Mouse (Mus musculus) spleen, adult 12 weeks (tissue): ENCODE results near the gene Fgf12.

Experiments
- DNase-seq: peaks from one replicate; pipeline ENCODE4 v3.0.0; 2022; ENCODE audit warnings: low spot score

The Fgf12 gene

GRCm38 (mm10) chr16:28610940-28611339, 141.9 kb downstream of the Fgf12 start:
- no peak for DNase-seq

DNA sequence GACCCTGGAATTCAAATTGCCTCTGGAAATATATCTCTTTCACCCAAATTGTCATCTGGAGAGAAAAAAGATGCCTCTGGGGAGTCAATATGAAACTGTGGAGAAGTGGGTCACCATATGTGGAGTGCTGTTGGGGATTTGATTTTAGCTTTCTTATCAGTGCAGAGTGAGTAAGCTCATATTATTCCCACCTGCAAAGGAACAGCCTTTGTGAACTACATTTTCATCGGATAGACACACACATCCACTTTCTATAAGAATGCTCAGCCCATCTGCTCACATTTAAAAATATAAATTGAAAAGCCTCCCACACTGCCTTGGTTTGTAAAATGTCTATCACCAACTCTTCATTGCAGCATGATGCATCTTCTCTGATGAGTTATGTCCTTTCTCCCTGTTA, 149.7 kb downstream of the Fgf12 start:
- no peak for DNase-seq

GRCm38 (mm10) chr16:28601723-28602122, 151.1 kb downstream of the Fgf12 start:
- no peak for DNase-seq

- DNase-seq, result no peak
These were observed 156.8 kb downstream of the Fgf12 start for GRCm38 (mm10) chr16:28596112-28596511.

DNA sequence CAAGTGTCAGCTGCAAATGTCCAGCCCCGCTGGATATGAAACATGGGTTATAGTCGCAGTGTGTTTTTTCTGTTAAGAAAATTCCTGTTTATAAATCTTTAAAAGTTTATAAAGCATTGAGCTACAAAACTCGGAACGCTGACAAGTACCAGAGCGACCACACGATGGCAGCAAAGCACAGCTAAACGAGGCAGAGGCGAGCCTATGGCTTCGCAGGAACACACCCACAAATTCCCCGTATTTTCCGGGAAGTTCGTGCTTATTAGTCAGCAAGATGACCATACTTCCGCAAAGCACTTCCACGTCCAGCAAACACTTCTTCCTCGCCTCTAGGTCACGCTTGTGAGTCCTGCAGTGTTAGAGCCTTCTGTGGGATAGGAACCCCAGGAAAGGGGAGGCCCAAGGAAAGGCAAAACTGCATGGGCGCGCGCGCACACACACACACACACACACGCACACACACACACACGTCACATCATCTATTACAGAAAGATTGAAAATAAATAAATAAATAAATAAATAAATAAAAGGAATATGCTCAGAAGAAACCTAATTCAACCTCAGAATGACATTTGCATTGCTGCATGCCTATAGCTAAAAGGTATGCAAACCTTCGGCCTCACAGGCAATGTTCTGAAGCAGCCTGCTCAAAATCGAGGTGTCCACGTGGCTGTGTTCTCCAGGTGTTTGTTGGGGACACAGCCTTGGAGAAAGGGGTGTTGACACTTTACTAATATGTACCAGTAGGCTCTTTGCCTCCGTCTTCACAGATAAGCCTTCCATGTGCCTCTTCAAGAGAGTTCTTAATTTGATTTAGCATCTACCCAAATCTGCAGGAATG, 159.6 kb downstream of the Fgf12 start:
- DNase-seq, result no peak

GRCm38 (mm10) chr16:28592466-28592865, 160.4 kb downstream of the Fgf12 start:
- DNase-seq, result no peak

DNA sequence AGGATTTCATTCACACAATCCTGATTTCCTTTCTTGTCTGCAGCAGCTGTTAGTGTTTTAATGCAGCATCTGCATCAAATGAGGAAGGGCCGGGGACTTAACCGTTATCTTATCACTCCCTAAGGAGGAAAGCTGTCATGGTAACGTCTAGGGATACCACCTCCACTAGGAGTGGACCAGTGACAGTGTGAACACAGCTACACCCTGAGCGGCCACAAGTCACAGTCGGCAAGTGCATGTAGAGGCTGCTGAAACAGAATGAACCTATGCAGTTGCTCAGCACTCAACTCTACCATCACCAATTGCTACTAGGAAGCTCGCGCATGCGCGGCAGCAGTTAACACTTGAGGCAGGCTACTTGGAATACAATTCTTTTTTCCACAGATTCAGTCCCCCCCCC, 161.3 kb downstream of the Fgf12 start:
- no peak for DNase-seq

GRCm38 (mm10) chr16:28572212-28572611, 180.7 kb downstream of the Fgf12 start:
- DNase-seq, result no peak

DNA sequence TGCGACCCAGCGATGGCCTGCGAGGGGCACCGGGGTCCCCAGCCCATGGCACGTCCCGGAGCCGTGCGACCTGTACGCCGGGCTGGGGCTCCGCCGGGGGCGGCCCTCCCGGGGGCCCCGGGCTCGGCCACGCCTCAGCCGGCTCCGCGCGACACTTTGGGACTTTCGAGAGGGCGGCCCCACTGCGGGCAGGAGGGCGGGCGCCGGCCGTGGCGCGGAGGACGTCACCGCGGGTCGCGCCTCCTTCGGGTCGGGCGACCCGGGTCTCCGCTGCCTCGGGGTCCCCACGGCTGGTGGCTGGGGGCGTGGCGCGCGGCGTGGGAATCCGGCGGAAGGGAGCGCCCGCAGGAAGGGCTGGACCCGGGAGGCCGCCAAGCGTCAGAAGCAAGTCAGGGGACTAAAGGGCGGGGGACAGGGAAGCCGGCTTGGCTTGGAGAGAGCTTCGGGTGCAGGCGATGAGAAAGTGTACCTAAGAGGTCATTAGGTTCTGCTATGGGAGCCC, 188.1 kb downstream of the Fgf12 start:
- DNase-seq, result no peak

GRCm38 (mm10) chr16:28564075-28564715, 188.7 kb downstream of the Fgf12 start:
- no peak for DNase-seq

- DNase-seq, result no peak
These were observed 190.0 kb downstream of the Fgf12 start for GRCm38 (mm10) chr16:28562847-28563246.

GRCm38 (mm10) chr16:28555219-28555618, 197.6 kb downstream of the Fgf12 start:
- no peak for DNase-seq

GRCm38 (mm10) chr16:28539423-28539822, 213.4 kb downstream of the Fgf12 start:
- no peak for DNase-seq

DNA sequence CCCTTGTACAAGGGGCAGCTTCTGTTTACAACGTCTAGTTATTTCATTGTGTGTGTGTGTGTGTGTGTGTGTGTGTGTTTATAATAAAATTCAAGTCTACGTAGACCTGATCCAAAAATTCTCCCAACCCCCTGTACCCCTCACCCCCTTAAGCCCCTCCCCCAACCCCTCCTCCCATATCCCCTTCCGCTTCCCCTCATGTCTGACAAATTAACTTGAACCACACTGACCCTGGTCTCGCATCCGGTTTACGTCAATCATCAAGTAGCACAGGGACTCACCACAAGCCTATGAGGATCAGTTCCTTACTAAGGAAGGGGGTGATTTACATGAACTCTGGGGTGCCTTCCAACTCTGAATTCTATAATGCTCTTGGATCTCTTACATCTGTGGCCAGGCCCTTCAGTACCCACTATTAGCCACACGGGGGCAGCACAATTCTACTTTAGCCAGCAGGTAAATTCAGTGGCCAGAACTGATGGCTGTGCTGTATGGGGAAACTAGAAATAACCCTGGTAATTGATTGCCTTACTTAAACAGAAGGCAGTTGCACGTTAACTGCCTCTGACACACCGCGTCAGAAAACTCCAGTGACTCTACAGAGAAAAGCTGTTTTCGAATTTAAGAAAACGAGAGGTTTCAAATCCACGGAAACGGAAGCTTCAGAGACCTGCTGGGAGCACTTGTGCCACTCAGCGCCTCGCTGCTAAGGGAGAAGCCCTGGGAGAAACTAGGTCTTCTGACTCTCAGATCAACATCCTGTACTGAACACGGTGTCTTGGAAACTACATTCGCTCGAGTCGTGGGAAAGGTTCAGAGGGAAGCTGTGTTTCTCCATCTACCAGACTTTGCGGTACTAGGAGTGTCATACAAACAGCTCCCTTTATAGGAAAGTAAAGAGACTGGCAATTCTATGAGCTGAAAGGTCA, 235.0 kb downstream of the Fgf12 start:
- DNase-seq, result peak; percentile 3

GRCm38 (mm10) chr16:28512446-28512845, 240.4 kb downstream of the Fgf12 start:
- DNase-seq, result no peak

DNA sequence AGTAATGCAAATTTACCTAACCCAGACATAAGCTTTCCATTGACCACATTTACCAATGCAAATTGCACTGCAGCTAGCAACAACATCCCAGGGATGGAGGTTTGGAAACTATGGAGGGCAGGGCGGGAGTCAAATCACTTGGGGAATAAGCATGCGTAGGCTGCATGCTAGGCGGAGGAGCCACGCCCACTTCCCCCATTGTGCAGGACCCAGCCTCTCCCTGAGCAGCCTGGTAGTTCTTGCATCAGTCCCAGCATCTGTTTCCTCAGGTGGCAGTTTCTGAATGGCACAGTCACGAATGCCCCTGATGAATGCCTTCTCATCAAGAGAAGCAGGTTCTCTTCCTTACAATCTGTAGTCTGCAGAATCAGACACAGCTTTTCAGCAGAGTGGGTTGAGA, 241.5 kb downstream of the Fgf12 start:
- no peak for DNase-seq

- no peak for DNase-seq
These were observed 254.8 kb downstream of the Fgf12 start for GRCm38 (mm10) chr16:28497971-28498607.

DNA sequence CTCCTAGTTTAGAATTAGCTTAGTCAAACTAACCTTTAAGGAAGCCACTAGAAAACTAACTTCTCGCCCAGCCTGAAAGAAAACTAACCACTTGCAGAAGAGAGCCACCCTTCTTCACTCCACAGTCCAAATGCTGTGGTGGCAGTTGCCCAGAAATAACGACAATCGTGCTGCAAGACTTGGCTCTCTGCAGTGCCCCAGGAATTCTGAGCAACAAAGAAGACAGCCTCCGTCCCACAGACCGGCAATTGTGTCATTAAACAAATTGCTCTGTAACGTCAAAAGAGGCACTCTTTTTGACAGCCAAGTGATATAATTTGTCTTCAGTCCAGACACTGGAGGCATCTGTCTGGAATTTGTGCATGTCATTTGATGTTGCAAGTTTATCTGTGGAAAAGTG, 261.2 kb downstream of the Fgf12 start:
- DNase-seq, result no peak

- DNase-seq, result no peak
These were observed 262.4 kb downstream of the Fgf12 start for GRCm38 (mm10) chr16:28490515-28490914.

DNA sequence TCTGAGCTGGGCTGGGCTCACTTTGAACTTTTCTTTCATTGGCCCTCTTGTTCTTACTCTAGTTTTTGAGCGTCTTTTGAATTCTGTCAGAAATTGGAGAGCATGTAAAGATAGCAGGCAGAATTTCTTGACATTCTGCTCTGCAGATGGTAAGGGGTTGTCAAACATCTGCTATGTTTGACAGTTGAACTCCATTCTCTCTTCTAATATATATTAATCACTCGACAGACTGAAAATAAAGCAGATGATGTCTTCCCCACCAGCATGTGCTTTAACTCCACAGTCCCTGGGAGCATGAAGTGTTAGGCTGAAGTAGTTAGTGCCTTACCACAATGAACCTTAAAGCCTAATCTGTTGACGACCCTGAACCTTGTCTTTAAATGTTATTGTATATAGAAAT, 267.9 kb downstream of the Fgf12 start:
- no peak for DNase-seq

DNA sequence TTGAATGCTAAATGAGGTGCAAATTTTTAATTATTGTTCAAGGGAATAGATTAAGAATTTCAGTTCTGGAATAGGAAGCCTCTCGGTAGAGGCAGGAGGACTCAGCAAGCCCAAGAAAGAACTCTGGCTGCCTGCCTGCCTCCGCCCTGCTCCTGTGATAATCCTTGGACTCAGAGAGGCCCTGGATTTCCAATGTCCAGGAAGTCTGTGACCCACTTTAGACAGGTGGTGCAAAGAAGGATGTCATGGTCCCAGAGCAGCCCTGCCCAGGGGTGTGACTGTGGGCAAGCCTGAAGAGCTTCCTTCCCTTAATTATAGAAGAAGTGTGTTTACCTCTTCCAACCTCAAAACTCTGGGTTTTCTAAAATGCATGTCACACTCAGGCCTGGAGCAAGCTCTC, 273.8 kb downstream of the Fgf12 start:
- DNase-seq, result no peak

GRCm38 (mm10) chr16:28476651-28477050, 276.2 kb downstream of the Fgf12 start:
- DNase-seq, result no peak
